Mouse (Mus musculus) adrenal gland, postnatal 14 days (tissue): ENCODE data around the gene AL731706.2. TPM values are rescaled to one million over a fixed set of nuclear protein-coding genes. Genes with fewer than 3 reads are reported as not detected.
A peak's percentile ranks its signal among the peaks of the same experiment; 100 is the strongest.
"Not testable (repeated sequence)": the region's sequence is repeated elsewhere in the genome, so short reads cannot be mapped to it uniquely, and the experiment has no call there.

ENCODE experiments used
- DNase-seq: peaks from one replicate; pipeline ENCODE4 v3.0.0; 2021; ENCODE audit warnings: mixed read lengths
- long read RNA-seq, 2 experiments: library from polyadenylated mRNA; stranded (forward); transcript quantifications; one replicate each; pipeline ENCODE4 v2.0.0; 2021
- total RNA-seq: library from RNA; stranded (reverse); gene quantifications from 2 replicates; pipeline ENCODE4 v1.2.3, GENCODE M21; 2021

The AL731706.2 gene
- total RNA-seq: 5.3 and 22.3 TPM in 2 replicates
- long read RNA-seq, experiment 1: 0 reads
- long read RNA-seq, experiment 2: 0 reads

- DNase-seq: no peak
Observed at GRCm38 (mm10) chr2:136885579-136885978, at the start of gene AL731706.2. TSS of gene AL731706.2 (minus strand) at chr2:136885679.

GRCm38 (mm10) chr2:136921003-136921408 is 35.5 kb upstream of the AL731706.2 start:
- peak; percentile 27 for DNase-seq

- peak; percentile 10 for DNase-seq
Observed at GRCm38 (mm10) chr2:136920257-136920993, 34.9 kb upstream of the AL731706.2 start.

- DNase-seq: no peak
Observed at GRCm38 (mm10) chr2:136919433-136919832, 34.0 kb upstream of the AL731706.2 start.

- no peak for DNase-seq
Observed at GRCm38 (mm10) chr2:136914334-136914902, 28.9 kb upstream of the AL731706.2 start.

- DNase-seq: no peak
Observed at GRCm38 (mm10) chr2:136913021-136913420, 27.5 kb upstream of the AL731706.2 start.

- no peak for DNase-seq
Observed at GRCm38 (mm10) chr2:136911958-136912411, 26.5 kb upstream of the AL731706.2 start.

- DNase-seq: no peak
Observed at GRCm38 (mm10) chr2:136909298-136909697, 23.8 kb upstream of the AL731706.2 start.

GRCm38 (mm10) chr2:136908596-136908995 is 23.1 kb upstream of the AL731706.2 start:
- no peak for DNase-seq

- DNase-seq: no peak
Observed at GRCm38 (mm10) chr2:136896131-136896530, 10.7 kb upstream of the AL731706.2 start.

GRCm38 (mm10) chr2:136894494-136894893 is 9.0 kb upstream of the AL731706.2 start:
- no peak for DNase-seq

- peak; percentile 95 for DNase-seq
Observed at GRCm38 (mm10) chr2:136891951-136892371, 6.5 kb upstream of the AL731706.2 start.

GRCm38 (mm10) chr2:136891068-136891950 is 5.8 kb upstream of the AL731706.2 start, which contains the start of the genes Slx4ip, AL731706.1 and Mkks:
TSS of gene Slx4ip (plus strand) at chr2:136891218.
TSS of gene AL731706.1 (minus strand) at chr2:136891389.
TSS of gene Mkks (minus strand) at chr2:136891389.
- DNase-seq: peak; percentile 99

- DNase-seq: not testable (repeated sequence)
Observed at GRCm38 (mm10) chr2:136890716-136891067, 5.2 kb upstream of the AL731706.2 start.

GRCm38 (mm10) chr2:136886846-136887245 is 1.4 kb upstream of the AL731706.2 start:
- DNase-seq: peak; percentile 52

- no peak for DNase-seq
Observed at GRCm38 (mm10) chr2:136854543-136855388, 30.7 kb downstream of the AL731706.2 start.

GRCm38 (mm10) chr2:136850366-136850765 is 35.1 kb downstream of the AL731706.2 start:
- DNase-seq: no peak

- no peak for DNase-seq
Observed at GRCm38 (mm10) chr2:136837994-136838393, 47.5 kb downstream of the AL731706.2 start.

GRCm38 (mm10) chr2:136835882-136836281 is 49.6 kb downstream of the AL731706.2 start:
- no peak for DNase-seq
